Mouse (Mus musculus): ENCODE measurements around the gene Ptprr.
A peak's percentile ranks its signal among the peaks of the same experiment; 100 is the strongest.

The Ptprr gene

GRCm38 (mm10) chr10:116197416-116197939 is 179.5 kb downstream of the Ptprr start:
- peak; percentile 53 to 70 for DNase-seq

- DNase-seq, result peak; percentile 31 to 51
Observed at GRCm38 (mm10) chr10:116199035-116199434, 181.0 kb downstream of the Ptprr start.

GRCm38 (mm10) chr10:116201542-116201941 is 183.5 kb downstream of the Ptprr start:
- no peak for DNase-seq

GRCm38 (mm10) chr10:116205580-116206358 is 187.8 kb downstream of the Ptprr start:
- DNase-seq, result no peak

- DNase-seq, result no peak
Observed at GRCm38 (mm10) chr10:116206449-116206848, 188.4 kb downstream of the Ptprr start.

- peak; percentile 46 to 57 for DNase-seq
Observed at GRCm38 (mm10) chr10:116207987-116208726, 190.1 kb downstream of the Ptprr start.

GRCm38 (mm10) chr10:116208727-116209115 is 190.7 kb downstream of the Ptprr start:
- DNase-seq, result no peak

GRCm38 (mm10) chr10:116212127-116212526 is 194.1 kb downstream of the Ptprr start:
- DNase-seq, result no peak

- DNase-seq, result no peak
Observed at GRCm38 (mm10) chr10:116220336-116221118, 202.5 kb downstream of the Ptprr start.

- DNase-seq, result no peak
Observed at GRCm38 (mm10) chr10:116235299-116235698, 217.3 kb downstream of the Ptprr start.

GRCm38 (mm10) chr10:116242200-116242599 is 224.2 kb downstream of the Ptprr start:
- no peak for DNase-seq

GRCm38 (mm10) chr10:116243373-116243772 is 225.4 kb downstream of the Ptprr start:
- no peak for DNase-seq

GRCm38 (mm10) chr10:116245632-116246031 is 227.6 kb downstream of the Ptprr start:
- DNase-seq, result no peak

GRCm38 (mm10) chr10:116252668-116253067 is 234.7 kb downstream of the Ptprr start:
- no peak for DNase-seq

GRCm38 (mm10) chr10:116253972-116254371 is 236.0 kb downstream of the Ptprr start:
- DNase-seq, result no peak

GRCm38 (mm10) chr10:116259298-116259697 is 241.3 kb downstream of the Ptprr start:
- no peak for DNase-seq

- DNase-seq, result peak; percentile 10 to 42
Observed at GRCm38 (mm10) chr10:116260658-116261433, 242.8 kb downstream of the Ptprr start.

GRCm38 (mm10) chr10:116261559-116261958 is 243.5 kb downstream of the Ptprr start:
- no peak for DNase-seq

- DNase-seq, result no peak
Observed at GRCm38 (mm10) chr10:116264521-116264920, 246.5 kb downstream of the Ptprr start.

GRCm38 (mm10) chr10:116266561-116267433 is 248.8 kb downstream of the Ptprr start:
- no peak for DNase-seq

GRCm38 (mm10) chr10:116267434-116267822 is 249.4 kb downstream of the Ptprr start:
- DNase-seq, result no peak
